Mouse (Mus musculus): Measurements from ENCODE around the gene Abt1. TPM values are rescaled to one million over a fixed set of nuclear protein-coding genes. Genes with fewer than 3 reads are reported as not detected.

Gene Abt1
- 10.1 and 12.3 TPM in 2 replicates for polyA plus RNA-seq (2016; fragmentation: Nextera tagmentation; extraction: Ambion mirVana)

DNA sequence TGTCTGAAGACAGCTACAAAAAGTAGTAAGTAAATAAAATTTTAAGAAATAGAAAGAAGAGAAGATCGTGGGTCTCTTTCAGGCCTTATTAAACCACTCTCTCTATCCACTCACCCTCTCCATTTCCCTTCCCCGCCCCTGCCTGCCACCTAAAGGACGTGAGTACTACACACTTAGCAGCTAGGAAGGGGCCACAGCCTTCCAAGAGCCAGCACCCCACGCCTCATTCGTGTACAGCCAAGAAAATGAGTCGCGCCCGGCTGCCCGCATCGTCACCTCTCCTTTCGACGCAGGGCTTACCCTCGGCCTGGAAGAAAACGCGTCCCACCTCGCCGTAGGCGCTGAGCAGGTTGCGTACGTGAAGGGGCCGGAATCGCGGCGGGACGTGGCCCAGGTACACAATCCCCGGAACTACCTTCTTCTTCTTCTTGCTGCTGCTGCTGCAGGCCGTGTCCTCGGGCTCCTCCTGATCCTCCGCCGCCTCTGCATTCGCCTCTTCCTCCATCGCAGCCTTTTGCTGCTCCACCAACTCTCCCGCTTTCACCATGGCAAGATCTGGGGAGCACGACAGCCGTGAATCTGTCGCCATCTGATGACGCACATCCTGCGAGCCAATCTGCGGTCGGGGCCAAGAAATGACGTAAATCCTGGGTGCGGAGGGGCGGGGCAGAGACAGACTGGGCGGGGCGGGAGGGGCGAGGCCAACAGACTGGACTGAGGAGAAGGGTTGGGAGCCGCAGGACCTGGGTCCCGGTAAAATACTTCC, at the start of gene Abt1:
Gene Abt1, minus strand, starts transcription at position 581 of the 766 bp plus-strand sequence.
- Histone ChIP-seq H3K9me3 (no peaks in the 10 kb centered on the region), H3K36me3 (peaks cover 36% of the 10 kb centered on the region), H3K4me2 (replicated peaks) (peak within 1 kb of the TSS; percentile 93), H3K4me1 (peaks cover 15% of the 10 kb centered on the region), H3K9ac (replicated peaks) (peak within 1 kb of the TSS; percentile 76), H3K4me3 (peak within 1 kb of the TSS; percentile 86), H3K27ac (replicated peaks) (peak within 1 kb of the TSS; percentile 68), H3K27me3 (no peaks in the 10 kb centered on the region)
- ATAC-seq (ENCODE audit: low FRiP score, low read depth) = peak; percentile 89
- under 1% methylated on average over 48 of the region's 48 CpGs for WGBS

DNA sequence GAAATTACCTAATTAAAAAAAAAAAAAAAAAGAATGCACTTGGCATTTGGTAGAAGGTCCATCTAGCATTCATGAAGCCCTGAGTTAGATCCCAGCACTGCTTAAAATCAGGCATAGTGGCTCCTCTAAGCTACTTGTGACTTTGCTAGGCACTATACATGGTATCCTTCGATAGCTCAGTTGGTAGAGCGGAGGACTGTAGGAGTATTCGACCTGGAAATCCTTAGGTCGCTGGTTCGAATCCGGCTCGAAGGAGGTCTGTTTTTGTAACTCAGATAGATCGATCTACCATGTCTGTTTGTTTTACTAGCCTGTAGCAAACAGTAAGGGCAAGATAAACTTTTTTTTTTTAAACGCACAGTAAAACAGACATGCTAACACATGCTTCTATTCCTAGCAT, 43.2 kb upstream of the Abt1 start:
- H3K36me3 ChIP-seq = no peaks in the 10 kb centered on the region
- H3K9me3 ChIP-seq = no peaks in the 10 kb centered on the region
- under 1% methylated on average over 9 of the region's 9 CpGs for WGBS
- H3K27ac ChIP-seq (replicated peaks) = no peak overlapping the region
- peaks cover 23% of the 10 kb centered on the region for H3K4me1 ChIP-seq
- no peak overlapping the region for H3K4me2 ChIP-seq (replicated peaks)
- peaks cover 19% of the 10 kb centered on the region for H3K27me3 ChIP-seq
- peak; percentile 61; the same call in 1 of the 2 replicates for ATAC-seq (ENCODE audit: low FRiP score, low read depth)
- H3K4me3 ChIP-seq = no peak overlapping the region
- H3K9ac ChIP-seq (replicated peaks) = no peak overlapping the region

DNA sequence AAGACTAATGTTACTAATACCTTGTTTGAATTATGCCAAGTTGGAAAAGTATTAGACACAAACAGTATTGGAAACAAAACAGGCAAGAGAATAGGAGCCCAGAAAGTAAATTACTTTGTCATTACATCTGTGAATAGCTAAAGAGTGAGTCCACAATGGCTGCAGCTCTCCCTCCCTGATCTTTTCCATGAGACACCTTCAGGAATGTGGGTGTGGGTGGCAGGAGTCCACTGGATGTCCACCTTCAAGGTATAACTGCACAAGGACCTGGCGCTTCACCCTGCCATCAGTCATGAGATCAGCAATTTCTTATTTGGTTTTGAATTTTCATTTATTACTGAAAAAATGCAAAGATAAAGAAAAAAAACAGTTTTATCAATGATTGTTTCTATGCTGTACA, 42.6 kb upstream of the Abt1 start:
- Histone ChIP-seq H3K4me3 (no peak overlapping the region), H3K9me3 (no peaks in the 10 kb centered on the region), H3K9ac (replicated peaks) (no peak overlapping the region), H3K4me2 (replicated peaks) (0 out of 2 replicates have a peak overlapping the region, but pooled peaks have one; percentile 77), H3K4me1 (peaks cover 23% of the 10 kb centered on the region), H3K27me3 (peaks cover 23% of the 10 kb centered on the region), H3K27ac (replicated peaks) (no peak overlapping the region), H3K36me3 (no peaks in the 10 kb centered on the region)
- no peak for ATAC-seq (ENCODE audit: low FRiP score, low read depth)
- 62% methylated on average over 1 of the region's 1 CpGs for WGBS

DNA sequence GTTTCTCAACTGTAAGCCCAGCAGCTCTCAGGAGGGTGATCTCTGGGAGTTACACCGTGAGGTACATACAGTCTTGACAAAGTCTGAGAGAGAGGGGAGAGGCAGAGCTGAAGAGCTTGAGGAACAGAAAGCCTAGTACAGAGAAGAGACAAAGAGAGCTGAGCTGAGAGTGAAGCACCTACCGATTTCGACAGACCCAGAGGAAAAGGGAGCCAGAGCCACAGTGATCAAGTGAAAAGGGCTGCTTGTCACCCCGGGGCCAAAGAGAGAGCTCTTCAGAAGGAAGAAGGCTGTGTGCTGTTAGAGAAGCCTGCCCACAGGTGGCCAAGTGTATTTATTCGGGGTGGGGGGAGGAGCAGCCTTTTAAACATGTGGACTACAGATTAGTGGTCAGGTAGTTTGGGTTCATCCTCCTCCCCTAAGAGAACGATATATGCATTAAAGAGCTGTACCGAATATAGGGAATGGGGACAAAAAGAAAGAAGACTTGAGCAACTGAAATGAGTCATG, 42.0 kb upstream of the Abt1 start, which contains the start of gene Btn1a1:
Gene Btn1a1, minus strand, starts transcription at position 302 of the 510 bp plus-strand sequence.
- Histone ChIP-seq H3K27ac (replicated peaks) (no peak within 1 kb of the TSS), H3K4me1 (peaks cover 23% of the 10 kb centered on the region), H3K4me2 (replicated peaks) (peak within 1 kb of the TSS; percentile 77), H3K36me3 (no peaks in the 10 kb centered on the region), H3K4me3 (peak within 1 kb of the TSS; percentile 56), H3K27me3 (peaks cover 26% of the 10 kb centered on the region), H3K9me3 (no peaks in the 10 kb centered on the region), H3K9ac (replicated peaks) (peak within 1 kb of the TSS; percentile 58; the same call in 1 of the 2 replicates)
- no peak for ATAC-seq (ENCODE audit: low FRiP score, low read depth)
- 3% methylated on average over 7 of the region's 7 CpGs for WGBS

DNA sequence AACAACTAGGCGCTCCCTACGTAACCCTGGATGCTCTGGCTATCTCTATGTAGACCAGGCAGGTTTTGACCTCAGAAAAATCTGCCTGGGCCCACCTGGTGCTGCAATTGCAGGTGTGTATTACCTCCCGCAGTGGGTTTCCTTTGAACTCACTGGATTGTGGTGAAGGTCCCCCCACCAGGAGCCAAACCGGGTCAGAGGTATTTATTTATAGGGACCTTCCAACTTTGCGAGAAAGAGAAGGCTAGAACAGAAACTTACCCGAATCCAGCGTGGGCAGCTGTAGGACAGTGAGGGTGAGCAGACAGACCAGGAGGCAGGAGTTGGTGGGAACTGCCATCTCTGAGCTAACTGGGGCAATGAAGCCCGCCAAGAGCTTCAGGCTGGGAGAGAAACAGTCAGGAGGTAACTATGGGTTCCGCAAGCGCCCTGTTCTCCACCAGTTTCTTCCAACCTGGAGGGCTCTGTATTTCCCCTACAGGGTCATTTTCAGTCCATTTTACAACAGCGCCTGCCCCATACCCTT, 41.2 kb upstream of the Abt1 start:
- peaks cover 23% of the 10 kb centered on the region for H3K4me1 ChIP-seq
- no peak for ATAC-seq (ENCODE audit: low FRiP score, low read depth)
- H3K36me3 ChIP-seq = no peaks in the 10 kb centered on the region
- peak overlapping the region; percentile 56 for H3K4me3 ChIP-seq
- no peaks in the 10 kb centered on the region for H3K9me3 ChIP-seq
- peak overlapping the region; percentile 58; the same call in 1 of the 2 replicates for H3K9ac ChIP-seq (replicated peaks)
- H3K27me3 ChIP-seq = peaks cover 26% of the 10 kb centered on the region
- peak overlapping the region; percentile 77 for H3K4me2 ChIP-seq (replicated peaks)
- under 1% methylated on average over 11 of the region's 11 CpGs for WGBS
- H3K27ac ChIP-seq (replicated peaks) = no peak overlapping the region

DNA sequence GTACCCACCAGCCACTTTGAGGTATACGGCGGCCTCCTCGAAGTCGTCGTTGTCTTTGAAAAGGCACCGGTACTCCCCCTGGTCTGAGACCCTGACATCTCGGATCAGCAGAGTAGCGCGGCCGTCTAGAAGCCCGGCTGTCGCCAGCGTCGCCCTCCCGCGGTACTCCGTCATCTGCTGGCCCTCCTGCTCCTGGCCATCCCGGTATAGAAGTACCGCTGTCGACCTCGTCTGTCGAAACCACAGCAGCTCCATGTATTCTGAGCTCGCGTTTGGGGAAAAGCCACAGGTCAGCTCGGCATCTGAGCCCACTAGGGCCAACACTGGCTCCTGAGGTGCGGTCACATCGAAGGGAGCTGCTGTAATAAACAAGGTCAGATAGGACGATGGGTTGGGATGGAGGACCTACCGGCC, 40.6 kb upstream of the Abt1 start:
- H3K9ac ChIP-seq (replicated peaks) = peak overlapping the region; percentile 58
- peak; percentile 59 for ATAC-seq (ENCODE audit: low FRiP score, low read depth)

DNA sequence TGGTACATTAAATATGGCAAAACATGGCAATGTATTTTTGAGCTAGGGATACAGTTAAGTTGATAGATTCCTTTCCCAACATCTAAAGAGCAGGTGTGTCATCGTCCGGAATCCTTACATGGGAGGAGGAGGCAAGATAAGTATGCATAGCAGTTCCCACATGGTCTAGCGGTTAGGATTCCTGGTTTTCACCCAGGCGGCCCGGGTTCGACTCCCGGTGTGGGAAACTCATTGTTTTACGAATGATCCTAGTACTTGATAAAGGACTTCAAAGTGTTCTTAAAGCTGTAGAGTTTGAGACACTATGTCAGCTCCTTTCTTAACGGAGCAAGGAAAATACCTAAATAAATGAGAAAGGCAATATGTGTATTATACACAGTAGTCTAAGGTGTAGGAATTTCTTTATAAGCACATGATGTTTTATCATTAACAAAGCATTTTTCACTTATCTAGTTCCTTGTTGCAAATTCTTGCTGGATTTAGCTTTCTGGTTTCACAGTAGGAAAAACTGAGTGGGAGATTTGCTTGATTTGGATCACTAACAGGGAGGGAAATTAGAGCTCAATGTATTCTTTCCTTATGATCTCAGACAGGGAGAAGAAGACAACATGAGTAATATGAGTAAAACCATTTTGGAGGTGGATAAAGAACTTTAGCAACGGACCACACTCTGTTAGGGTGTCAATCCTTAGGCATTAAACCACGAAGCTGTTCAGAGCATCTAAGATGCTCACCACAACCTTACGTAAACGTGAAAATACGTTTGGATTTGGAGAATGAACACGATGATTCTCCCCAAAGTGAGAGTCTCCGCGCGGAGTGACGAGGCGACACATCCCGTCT, 39.9 kb upstream of the Abt1 start:
- Histone ChIP-seq H3K9ac (replicated peaks) (peak overlapping the region; percentile 58), H3K27me3 (peaks cover 33% of the 10 kb centered on the region), H3K4me2 (replicated peaks) (peak overlapping the region; percentile 77), H3K36me3 (no peaks in the 10 kb centered on the region), H3K4me1 (peaks cover 23% of the 10 kb centered on the region), H3K9me3 (no peaks in the 10 kb centered on the region), H3K4me3 (peak overlapping the region; percentile 56), H3K27ac (replicated peaks) (no peak overlapping the region)
- peak; percentile 47 for ATAC-seq (ENCODE audit: low FRiP score, low read depth)
- under 1% methylated on average over 21 of the region's 21 CpGs for whole genome bisulfite sequencing

More for the DNA sequence above, 40.6 kb upstream of the Abt1 start:
- Histone ChIP-seq H3K9me3 (no peaks in the 10 kb centered on the region), H3K27me3 (peaks cover 27% of the 10 kb centered on the region), H3K4me3 (peak overlapping the region; percentile 56), H3K4me2 (replicated peaks) (peak overlapping the region; percentile 77), H3K27ac (replicated peaks) (no peak overlapping the region), H3K4me1 (peaks cover 23% of the 10 kb centered on the region), H3K36me3 (no peaks in the 10 kb centered on the region)
- under 1% methylated on average over 29 of the region's 29 CpGs for WGBS

DNA sequence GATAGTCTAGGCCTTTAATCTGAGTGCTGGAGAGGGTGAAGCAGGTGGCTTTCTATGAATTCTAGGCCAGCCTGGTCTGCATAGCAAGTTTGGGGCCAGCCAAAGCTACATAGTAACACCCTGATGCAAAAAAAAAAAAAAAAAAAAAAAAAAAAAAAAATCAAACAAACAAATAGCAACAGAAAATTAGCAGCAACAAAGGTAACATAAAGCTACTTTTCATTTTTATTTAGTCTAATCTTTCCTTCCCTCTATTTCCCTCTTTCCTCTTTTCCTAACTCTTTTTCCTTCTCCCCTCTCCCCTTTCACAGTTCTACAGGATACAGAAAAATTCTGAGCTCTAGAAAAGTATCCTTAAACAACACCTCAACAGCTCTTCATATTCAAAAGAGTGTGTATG, 39.0 kb upstream of the Abt1 start:
- Histone ChIP-seq H3K4me2 (replicated peaks) (no peak overlapping the region), H3K27ac (replicated peaks) (no peak overlapping the region), H3K9ac (replicated peaks) (no peak overlapping the region), H3K36me3 (no peaks in the 10 kb centered on the region), H3K4me1 (peaks cover 23% of the 10 kb centered on the region), H3K27me3 (peaks cover 38% of the 10 kb centered on the region), H3K4me3 (no peak overlapping the region), H3K9me3 (no peaks in the 10 kb centered on the region)
- no peak for ATAC-seq (ENCODE audit: low FRiP score, low read depth)

DNA sequence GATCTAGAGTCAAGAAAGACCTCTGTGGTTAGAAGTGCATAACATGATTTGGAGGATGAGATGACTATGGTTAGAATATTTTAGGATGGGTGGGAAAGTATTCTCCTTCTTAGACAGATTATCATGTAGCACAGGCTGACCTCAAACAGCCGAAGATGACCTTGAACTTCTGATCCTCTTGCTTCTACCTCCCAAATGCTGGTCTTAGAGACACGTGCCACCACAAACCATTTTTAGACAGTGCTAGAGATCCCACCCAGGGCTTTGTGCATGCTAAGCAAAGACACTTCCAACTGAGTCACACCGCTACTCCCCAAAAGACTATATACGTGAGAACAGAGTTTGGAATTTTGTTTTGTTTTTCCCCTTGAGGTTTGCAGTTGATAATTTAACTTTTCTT, 38.4 kb upstream of the Abt1 start:
- no peaks in the 10 kb centered on the region for H3K36me3 ChIP-seq
- no peaks in the 10 kb centered on the region for H3K9me3 ChIP-seq
- H3K9ac ChIP-seq (replicated peaks) = no peak overlapping the region
- H3K4me2 ChIP-seq (replicated peaks) = no peak overlapping the region
- H3K4me3 ChIP-seq = no peak overlapping the region
- ATAC-seq (ENCODE audit: low FRiP score, low read depth) = no peak
- H3K4me1 ChIP-seq = peaks cover 23% of the 10 kb centered on the region
- H3K27me3 ChIP-seq = peaks cover 42% of the 10 kb centered on the region
- 83% methylated on average over 4 of the region's 4 CpGs for WGBS
- H3K27ac ChIP-seq (replicated peaks) = no peak overlapping the region

DNA sequence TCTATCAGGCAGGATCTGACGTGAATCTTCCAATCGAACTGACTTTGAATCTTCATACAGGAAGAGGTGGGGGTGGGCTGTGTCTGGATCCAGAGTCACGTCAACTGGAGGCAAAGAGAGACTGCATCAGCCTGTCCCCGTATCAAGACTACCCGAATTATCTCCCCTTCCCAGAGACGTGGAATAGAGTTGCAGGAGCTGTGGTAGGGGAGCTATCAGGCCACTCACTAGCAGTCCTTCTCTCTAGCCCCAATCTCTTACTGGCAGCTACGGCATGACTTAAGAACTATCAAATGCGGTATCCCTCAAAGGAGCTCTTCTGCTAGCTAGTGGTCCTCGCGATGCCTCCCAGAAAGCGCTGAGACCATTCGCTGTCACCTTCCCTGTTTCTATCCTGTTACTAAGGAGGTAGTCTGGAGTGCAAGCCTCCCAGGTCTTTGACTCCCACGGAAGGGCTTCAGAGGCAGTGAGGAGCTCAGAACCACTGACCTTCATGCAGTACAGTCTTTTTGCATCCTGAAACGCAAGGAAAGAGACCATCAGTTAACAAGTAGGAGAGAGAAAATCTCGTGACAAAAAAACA, 35.7 kb upstream of the Abt1 start:
- ATAC-seq (ENCODE audit: low FRiP score, low read depth) = no peak
- Histone ChIP-seq H3K4me3 (no peak overlapping the region), H3K4me2 (replicated peaks) (0 out of 2 replicates have a peak overlapping the region, but pooled peaks have one; percentile 16)

DNA sequence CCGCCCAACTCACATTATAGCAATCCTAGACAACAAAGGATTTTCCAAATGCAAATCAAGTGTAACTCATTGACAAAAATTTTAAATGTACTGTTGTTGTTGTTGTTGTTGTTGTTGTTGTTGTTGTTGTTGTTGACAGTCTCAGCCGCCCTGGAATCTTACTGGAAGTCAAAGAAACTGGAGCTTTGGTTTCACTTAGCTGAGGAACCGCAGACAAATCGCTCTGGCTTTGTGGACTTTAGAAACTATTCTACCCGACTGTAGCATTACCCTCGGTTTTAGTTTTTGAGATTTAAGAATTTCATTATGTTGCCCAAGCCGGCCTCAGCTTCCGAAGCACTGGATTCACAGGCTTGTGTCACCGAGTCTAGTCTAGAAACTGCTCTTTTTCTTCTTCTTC, 30.3 kb upstream of the Abt1 start:
- Histone ChIP-seq H3K27ac (replicated peaks) (peak overlapping the region; percentile 71), H3K27me3 (peaks cover 14% of the 10 kb centered on the region), H3K4me2 (replicated peaks) (peak overlapping the region; percentile 50), H3K9me3 (no peaks in the 10 kb centered on the region), H3K36me3 (no peaks in the 10 kb centered on the region), H3K9ac (replicated peaks) (peak overlapping the region; percentile 58), H3K4me1 (peaks cover under 1% of the 10 kb centered on the region; the same call in 1 of the 2 replicates), H3K4me3 (peak overlapping the region; percentile 62)
- WGBS = under 1% methylated on average over 9 of the region's 9 CpGs
- ATAC-seq (ENCODE audit: low FRiP score, low read depth) = no peak

More for the DNA sequence above, 35.7 kb upstream of the Abt1 start:
- peaks cover 6% of the 10 kb centered on the region; the same call in 1 of the 2 replicates for H3K4me1 ChIP-seq
- H3K9me3 ChIP-seq = no peaks in the 10 kb centered on the region
- H3K27me3 ChIP-seq = peaks cover 28% of the 10 kb centered on the region
- no peak overlapping the region for H3K27ac ChIP-seq (replicated peaks)
- H3K36me3 ChIP-seq = no peaks in the 10 kb centered on the region
- no peak overlapping the region for H3K9ac ChIP-seq (replicated peaks)
- whole genome bisulfite sequencing = 17% methylated on average over 15 of the region's 15 CpGs
